Mouse (Mus musculus) midbrain, embryonic 11.5 days (tissue): ENCODE measurements around the gene Limk2. TPM values are rescaled to one million over a fixed set of nuclear protein-coding genes. Genes with fewer than 3 reads are reported as not detected.
A peak's percentile ranks its signal among the peaks of the same experiment; 100 is the strongest.

Experiments
- ATAC-seq: fragments of 200-750 bp; cut with Nextera tagmentation; 2 replicates; pipeline ENCODE4 v1.8.0; 2017; ENCODE audit warnings: moderate TSS enrichment, moderate library complexity; ENCODE audit not compliant: low FRiP score
- DNase-seq: peaks from one replicate; pipeline ENCODE4 v3.0.0; 2015; ENCODE audit warnings: low spot score; ENCODE audit errors: missing footprints
- H3K27ac ChIP-seq: fragments of 300-500 bp; sonication (generic); 2 replicates; pipeline ENCODE4 v1.5.1; 2014; ENCODE audit warnings: low read depth, low read length
- H3K27me3 ChIP-seq: fragments of 300-500 bp; sonication (generic); 2 replicates; pipeline ENCODE4 v1.6.1; 2014; ENCODE audit warnings: mild to moderate bottlenecking, low read length, moderate library complexity, mixed read lengths; ENCODE audit not compliant: control insufficient read depth, insufficient read depth
- H3K36me3 ChIP-seq: fragments of 300-500 bp; sonication (generic); 2 replicates; pipeline ENCODE4 v1.6.1; 2014; ENCODE audit warnings: mild to moderate bottlenecking, low read length, moderate library complexity, mixed read lengths; ENCODE audit not compliant: control insufficient read depth, insufficient read depth
- H3K4me1 ChIP-seq: fragments of 300-500 bp; sonication (generic); 2 replicates; pipeline ENCODE4 v1.6.1; 2014; ENCODE audit warnings: low read length; ENCODE audit not compliant: control insufficient read depth, insufficient read depth
- H3K4me2 ChIP-seq: fragments of 300-500 bp; sonication (generic); 2 replicates; pipeline ENCODE4 v1.6.1; 2014; ENCODE audit warnings: mild to moderate bottlenecking, moderate library complexity
- H3K4me3 ChIP-seq: fragments of 300-500 bp; sonication (generic); 2 replicates; pipeline ENCODE4 v1.5.1; 2014; ENCODE audit warnings: low read depth, low read length
- H3K9ac ChIP-seq: fragments of 300-500 bp; sonication (generic); 2 replicates; pipeline ENCODE4 v1.6.1; 2014; ENCODE audit warnings: low read length
- H3K9me3 ChIP-seq: fragments of 300-500 bp; sonication (generic); 2 replicates; pipeline ENCODE4 v1.6.1; 2016; ENCODE audit warnings: low read length; ENCODE audit not compliant: control insufficient read depth
- WGBS: fragments of 180-500 bp; shearing (Covaris S2); extraction: QIAGEN DNeasy Blood & Tissue Kit; methylation state at CpG from one replicate; pipeline ENCODE4 v1.1.7; 2014; 5-methylcytosine and 5-hydroxymethylcytosine counted together
- polyA plus RNA-seq: library from polyadenylated mRNA; unstranded; fragments of >200 nt; fragmentation: Nextera tagmentation; extraction: Ambion mirVana; gene quantifications from 2 replicates; pipeline ENCODE4 v1.2.1, GENCODE M21; 2014

Gene Limk2
- polyA plus RNA-seq, 1 experiment from 2014 or later, result 63.4 TPM

DNA sequence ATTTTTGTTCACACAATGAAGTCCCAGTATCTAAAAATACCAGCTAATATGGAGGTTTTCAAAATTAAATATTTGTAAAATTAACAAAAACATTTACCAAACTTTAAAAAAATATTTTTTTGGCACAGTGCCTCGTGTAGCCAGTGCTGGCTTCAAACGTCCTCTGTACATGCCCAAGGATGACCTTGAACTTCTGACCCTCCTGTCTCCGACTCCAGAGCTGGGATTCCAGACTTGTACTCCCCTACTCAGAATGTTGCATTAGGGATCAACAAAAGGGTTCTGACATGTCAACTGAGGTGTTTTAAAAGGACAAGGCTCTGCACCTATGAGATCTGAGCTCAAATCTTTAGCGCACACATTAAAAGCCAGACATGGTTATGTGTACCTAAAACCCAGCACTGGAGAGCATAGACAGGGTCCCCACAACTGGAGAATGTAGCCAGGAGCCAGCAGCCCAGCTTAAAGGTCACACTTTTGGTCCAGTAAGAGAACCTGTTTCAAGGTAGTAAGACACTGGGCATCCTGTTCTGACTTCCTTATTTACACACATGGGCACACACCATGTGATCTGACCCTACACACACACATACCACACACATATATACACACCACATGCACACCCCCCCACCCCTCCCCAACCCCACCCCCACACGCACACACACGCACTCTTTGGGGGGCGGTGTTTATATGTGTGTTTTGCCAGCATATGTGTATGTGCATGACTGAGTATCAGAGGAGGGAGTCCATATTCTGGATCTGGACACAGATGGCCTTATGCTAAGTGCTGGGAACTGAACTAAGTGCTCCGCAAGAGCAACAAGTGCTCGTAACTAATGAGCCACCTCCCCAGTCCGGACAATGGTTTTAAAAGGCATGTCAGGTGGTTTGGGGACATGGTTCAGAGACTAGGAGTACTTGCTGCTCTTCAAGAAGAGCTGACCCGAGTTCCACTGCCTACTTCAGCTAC is 79.9 kb downstream of the Limk2 start:
- Histone ChIP-seq H3K27ac (no peak overlapping the region), H3K27me3 (no peaks in the 10 kb centered on the region; the same call in 1 of the 2 replicates), H3K4me1 (peaks cover 17% of the 10 kb centered on the region), H3K4me3 (no peak overlapping the region), H3K9ac (no peak overlapping the region), H3K36me3 (no peaks in the 10 kb centered on the region), H3K4me2 (no peak overlapping the region), H3K9me3 (no peaks in the 10 kb centered on the region)
- no peak for ATAC-seq
- WGBS, result 84% methylated on average over 11 of the region's 11 CpGs
- no peak for DNase-seq

DNA sequence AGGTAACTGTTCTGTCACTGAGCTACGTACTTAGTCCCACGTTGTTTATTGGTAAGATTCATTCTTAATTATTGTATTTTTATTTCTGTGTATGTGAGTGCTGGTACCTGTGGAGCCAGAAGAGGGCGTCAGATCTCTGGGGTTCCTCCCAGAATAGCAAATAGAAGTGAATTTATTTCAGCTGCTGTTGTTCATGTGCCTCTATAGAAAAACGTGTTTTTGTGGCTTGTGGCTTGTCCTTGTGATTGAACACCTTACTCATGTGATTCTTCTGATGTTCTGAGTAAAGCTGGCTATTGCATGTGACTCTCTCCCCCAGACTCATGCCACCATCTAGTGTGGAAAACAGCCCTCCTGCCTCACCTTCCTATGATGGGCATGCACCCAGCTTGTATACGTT is 80.7 kb downstream of the Limk2 start:
- no peak overlapping the region for H3K4me3 ChIP-seq
- DNase-seq (no peak), ATAC-seq (no peak)
- no peaks in the 10 kb centered on the region for H3K9me3 ChIP-seq
- no peak overlapping the region for H3K9ac ChIP-seq
- peaks cover 17% of the 10 kb centered on the region for H3K4me1 ChIP-seq
- H3K27me3 ChIP-seq, result no peaks in the 10 kb centered on the region; the same call in 1 of the 2 replicates
- H3K4me2 ChIP-seq, result no peak overlapping the region
- WGBS, result 82% methylated on average over 5 of the region's 5 CpGs
- no peak overlapping the region for H3K27ac ChIP-seq
- H3K36me3 ChIP-seq, result no peaks in the 10 kb centered on the region

DNA sequence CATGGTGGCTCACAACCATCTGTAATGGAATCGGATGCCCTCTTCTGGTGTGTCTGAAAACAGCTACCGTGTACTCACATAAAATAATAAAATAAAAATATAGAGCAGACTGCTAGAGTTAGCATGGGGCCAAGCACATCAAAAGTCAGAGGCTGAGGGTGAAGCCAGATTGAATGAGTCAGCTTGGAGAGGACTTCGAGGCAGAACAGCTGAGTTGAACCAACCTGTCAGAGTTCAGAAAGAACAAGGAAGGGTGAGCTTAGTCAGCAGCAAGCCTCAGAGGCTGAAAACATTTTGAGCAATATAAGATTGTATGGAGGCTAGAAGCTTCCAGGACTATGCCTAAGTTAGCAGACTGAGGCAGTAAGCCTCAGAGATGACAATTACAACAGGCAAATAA is 90.7 kb downstream of the Limk2 start:
- H3K36me3 ChIP-seq, result peaks cover 4% of the 10 kb centered on the region; the same call in 1 of the 2 replicates
- H3K9ac ChIP-seq, result no peak overlapping the region
- no peak for DNase-seq
- H3K27ac ChIP-seq, result no peak overlapping the region
- H3K4me3 ChIP-seq, result no peak overlapping the region
- H3K27me3 ChIP-seq, result no peaks in the 10 kb centered on the region
- no peaks in the 10 kb centered on the region for H3K4me1 ChIP-seq
- 93% methylated on average over 3 of the region's 3 CpGs for WGBS
- no peak overlapping the region for H3K4me2 ChIP-seq
- H3K9me3 ChIP-seq, result peaks cover 2% of the 10 kb centered on the region; the same call in 1 of the 2 replicates
- no peak for ATAC-seq

DNA sequence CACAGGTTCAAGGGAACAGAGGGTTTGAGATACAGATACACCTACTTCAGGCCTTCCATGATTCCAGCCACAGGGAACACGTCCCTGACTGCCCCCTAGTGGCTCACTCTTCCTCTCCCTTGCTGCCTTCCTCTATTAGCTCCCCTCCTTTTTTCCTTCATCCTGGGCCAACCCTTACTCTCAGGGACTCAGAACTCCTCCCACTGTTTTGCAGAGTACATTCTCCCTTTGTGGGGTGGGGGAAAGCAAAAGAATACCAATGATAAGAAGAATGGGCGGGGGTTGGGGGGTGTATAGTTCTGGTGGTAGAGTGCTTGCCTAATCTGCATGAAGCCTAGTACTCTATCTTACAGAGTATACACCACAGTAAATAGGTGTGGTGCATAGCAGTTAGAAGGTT is 94.8 kb downstream of the Limk2 start:
- Histone ChIP-seq H3K27me3 (no peaks in the 10 kb centered on the region), H3K9ac (no peak overlapping the region)

DNA sequence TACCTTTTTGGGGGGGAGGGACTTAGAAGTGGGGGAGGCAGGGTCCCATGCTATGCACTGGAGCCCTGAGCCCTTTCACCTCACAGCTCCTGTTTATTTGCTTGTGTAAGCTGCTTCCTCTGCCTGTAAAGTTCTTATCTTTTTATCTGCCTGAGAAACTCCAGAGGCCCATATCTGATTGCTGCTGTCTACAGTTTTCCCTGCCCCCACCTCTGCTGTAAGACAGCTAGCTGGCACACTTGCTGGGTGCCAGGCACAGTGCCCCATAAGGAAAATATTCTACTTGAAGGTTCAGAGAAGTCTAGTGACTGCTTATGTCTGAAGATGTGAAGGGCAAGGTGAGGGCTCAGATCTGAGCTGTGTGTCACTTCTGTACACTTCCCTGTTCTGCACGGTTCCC is 95.7 kb downstream of the Limk2 start:
- ATAC-seq, result 0 out of 2 replicates have a peak, but pooled peaks have one; percentile 4

More for the DNA sequence above, 94.8 kb downstream of the Limk2 start:
- no peak overlapping the region for H3K27ac ChIP-seq
- 27% methylated on average over 2 of the region's 2 CpGs for whole genome bisulfite sequencing
- DNase-seq (no peak), ATAC-seq (peak; percentile 56)
- H3K4me1 ChIP-seq, result no peaks in the 10 kb centered on the region
- no peak overlapping the region for H3K4me3 ChIP-seq
- peaks cover 2% of the 10 kb centered on the region; the same call in 1 of the 2 replicates for H3K9me3 ChIP-seq
- H3K4me2 ChIP-seq, result no peak overlapping the region
- H3K36me3 ChIP-seq, result peaks cover 23% of the 10 kb centered on the region

DNA sequence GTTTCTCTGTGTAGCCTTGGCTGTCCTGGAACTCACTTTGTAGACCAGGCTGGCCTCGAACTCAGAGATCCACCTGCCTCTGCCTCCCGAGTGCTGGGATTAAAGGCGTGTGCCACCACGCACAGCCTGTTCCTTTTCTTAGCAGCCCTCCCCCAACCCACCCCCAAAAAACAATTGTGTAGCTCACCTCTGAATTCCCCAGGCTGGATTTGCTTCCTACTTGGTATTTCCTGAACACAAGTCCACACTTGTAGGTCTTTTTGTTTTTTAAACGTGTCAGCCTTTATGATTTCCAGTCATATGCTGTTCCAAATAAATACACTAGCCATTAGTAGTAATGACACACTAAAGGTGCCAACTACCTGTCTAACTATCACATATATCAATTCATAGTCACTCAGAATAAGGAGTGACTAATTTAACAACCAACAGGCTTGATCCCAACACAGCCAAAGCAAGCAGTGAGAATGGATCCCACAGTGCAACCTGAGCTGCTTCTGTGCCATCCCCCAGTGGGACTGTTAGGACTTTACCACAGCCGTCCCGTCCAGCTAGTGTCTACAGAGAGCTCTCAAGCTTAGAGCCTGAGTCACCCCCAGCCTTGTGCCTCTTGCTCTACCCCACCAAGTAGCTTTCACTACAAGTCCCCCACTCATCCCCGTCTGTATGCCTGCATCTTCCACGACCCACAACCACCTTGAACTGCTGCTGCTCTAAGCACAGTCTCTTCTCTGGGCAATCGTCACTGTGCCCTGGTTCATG is 97.2 kb downstream of the Limk2 start:
- ATAC-seq (no peak), DNase-seq (no peak)
- H3K9ac ChIP-seq, result no peak overlapping the region
- no peak overlapping the region for H3K4me3 ChIP-seq
- H3K4me1 ChIP-seq, result no peaks in the 10 kb centered on the region
- WGBS, result 85% methylated on average over 9 of the region's 10 CpGs
- H3K4me2 ChIP-seq, result no peak overlapping the region
- H3K27me3 ChIP-seq, result no peaks in the 10 kb centered on the region
- H3K36me3 ChIP-seq, result peaks cover 41% of the 10 kb centered on the region
- H3K9me3 ChIP-seq, result no peaks in the 10 kb centered on the region
- no peak overlapping the region for H3K27ac ChIP-seq

More for the DNA sequence above, 95.7 kb downstream of the Limk2 start:
- Histone ChIP-seq H3K9me3 (peaks cover 2% of the 10 kb centered on the region; the same call in 1 of the 2 replicates), H3K27me3 (no peaks in the 10 kb centered on the region), H3K4me1 (no peaks in the 10 kb centered on the region), H3K27ac (no peak overlapping the region), H3K9ac (no peak overlapping the region), H3K36me3 (peaks cover 32% of the 10 kb centered on the region), H3K4me2 (no peak overlapping the region), H3K4me3 (no peak overlapping the region)
- 88% methylated on average over 1 of the region's 1 CpGs for WGBS
- DNase-seq, result no peak

DNA sequence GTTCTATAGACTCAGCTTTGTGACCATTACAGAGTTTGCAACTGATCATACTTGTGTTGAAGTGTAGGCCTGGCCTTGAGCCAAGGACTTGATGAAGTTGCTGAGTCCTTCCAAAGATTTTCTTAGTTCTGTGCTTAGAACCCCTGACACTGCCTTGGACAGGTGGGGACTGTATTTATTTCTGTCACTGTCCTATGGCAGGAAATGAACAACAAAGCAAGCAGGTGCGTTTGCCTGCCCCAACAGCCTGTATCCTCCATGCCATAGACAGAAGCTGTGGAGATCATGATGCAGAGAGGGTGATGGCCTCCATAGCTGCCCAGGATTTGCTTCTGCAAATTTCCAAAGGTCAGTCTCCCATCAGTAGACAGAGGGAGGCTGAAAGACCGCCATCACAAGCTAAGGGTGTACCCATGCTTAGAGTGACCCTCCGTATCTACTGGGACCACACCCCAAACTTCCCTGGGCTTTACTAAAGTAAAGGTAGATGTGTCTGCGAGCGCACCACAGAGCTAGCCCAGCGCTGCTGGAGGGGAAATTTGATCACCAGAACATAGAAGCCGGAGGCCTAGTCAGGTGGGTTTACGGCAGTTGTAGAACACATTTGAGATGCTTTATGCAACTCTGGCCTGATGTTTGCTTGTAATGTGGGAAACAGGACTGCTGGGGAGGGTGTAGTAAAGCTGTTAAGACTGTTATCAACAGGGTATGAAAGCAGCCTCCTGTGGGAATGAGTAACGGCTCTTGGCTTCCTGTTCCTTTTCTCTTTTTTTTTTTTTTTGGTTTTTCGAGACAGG is 98.0 kb downstream of the Limk2 start:
- H3K27me3 ChIP-seq, result no peaks in the 10 kb centered on the region
- 91% methylated on average over 10 of the region's 10 CpGs for WGBS
- H3K4me1 ChIP-seq, result no peaks in the 10 kb centered on the region
- DNase-seq, result no peak
- ATAC-seq, result no peak
- H3K9ac ChIP-seq, result no peak overlapping the region
- no peak overlapping the region for H3K4me2 ChIP-seq
- no peaks in the 10 kb centered on the region for H3K9me3 ChIP-seq
- no peak overlapping the region for H3K4me3 ChIP-seq
- H3K36me3 ChIP-seq, result peaks cover 47% of the 10 kb centered on the region
- H3K27ac ChIP-seq, result no peak overlapping the region

DNA sequence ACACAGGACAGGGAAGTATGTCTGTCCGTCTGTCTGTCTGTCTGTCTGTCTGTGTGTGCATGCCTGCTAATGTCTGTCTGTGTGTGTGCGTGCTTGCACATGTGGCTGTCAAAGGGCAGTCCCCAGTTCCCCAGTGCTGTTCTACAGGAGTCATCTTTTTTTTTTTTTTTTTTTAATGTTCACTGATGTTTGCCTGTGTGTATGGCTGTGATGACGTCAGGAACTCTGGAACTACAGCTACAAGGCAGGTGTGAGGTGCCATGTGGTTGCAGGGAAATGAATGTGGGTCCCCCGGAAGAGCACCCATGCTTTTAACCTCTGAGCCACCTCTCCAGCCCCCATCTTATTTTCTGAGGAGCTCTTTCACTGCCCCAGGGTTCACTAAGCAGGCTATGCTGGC is 99.1 kb downstream of the Limk2 start:
- Histone ChIP-seq H3K9me3 (no peaks in the 10 kb centered on the region), H3K36me3 (peaks cover 58% of the 10 kb centered on the region), H3K4me2 (no peak overlapping the region), H3K27ac (no peak overlapping the region), H3K4me3 (no peak overlapping the region), H3K9ac (no peak overlapping the region), H3K27me3 (no peaks in the 10 kb centered on the region), H3K4me1 (no peaks in the 10 kb centered on the region)
- DNase-seq, result no peak
- 91% methylated on average over 4 of the region's 4 CpGs for WGBS
- ATAC-seq, result no peak
